Mouse (Mus musculus) G1E (cell line): ENCODE results near the gene Thbs4.

Source experiments
- CTCF ChIP-seq: IDR thresholded peaks from 2 replicates; pipeline ENCODE4 v1.5.1; 2012; ENCODE audit warnings: low read depth, low read length, inconsistent platforms, mixed read lengths
- GATA1 ChIP-seq: IDR thresholded peaks from 2 replicates; pipeline ENCODE4 v1.6.1; 2012; ENCODE audit warnings: borderline replicate concordance, low read length, inconsistent platforms, mixed read lengths
- GATA2 ChIP-seq: IDR thresholded peaks from 2 replicates; pipeline ENCODE4 v1.6.1; 2012; ENCODE audit warnings: low read depth, low read length, inconsistent platforms, borderline replicate concordance

GRCm38 (mm10) chr13:92750976-92751518, 43.6 kb downstream of the Thbs4 start:
- TF ChIP-seq CTCF, result peak; percentile 52; the same call in 1 of the 2 replicates
- no peak for TF ChIP-seq GATA2
- no peak for TF ChIP-seq GATA1
